Mouse (Mus musculus) erythroblast, embryonic 14.5 days (primary cell): ENCODE measurements around the gene Gm15446. TPM values are rescaled to one million over a fixed set of nuclear protein-coding genes. Genes with fewer than 3 reads are reported as not detected.
A peak's percentile ranks its signal among the peaks of the same experiment; 100 is the strongest.
"Not testable (repeated sequence)": the region's sequence is repeated elsewhere in the genome, so short reads cannot be mapped to it uniquely, and the experiment has no call there.

Experiments used
- H3K27me3 ChIP-seq: 2 replicates; pipeline ENCODE4 v1.6.1; 2012; ENCODE audit warnings: inconsistent platforms; ENCODE audit not compliant: control insufficient read depth
- H3K36me3 ChIP-seq: 2 replicates; pipeline ENCODE4 v1.6.1; 2012; ENCODE audit warnings: mild to moderate bottlenecking, inconsistent platforms; ENCODE audit not compliant: control insufficient read depth
- H3K4me1 ChIP-seq: 2 replicates; pipeline ENCODE4 v1.6.1; 2012; ENCODE audit warnings: inconsistent platforms; ENCODE audit not compliant: control insufficient read depth
- H3K4me3 ChIP-seq: replicated peaks from 2 replicates; pipeline ENCODE3; 2012; ENCODE audit warnings: moderate library complexity, mild to moderate bottlenecking, inconsistent platforms
- H3K9me3 ChIP-seq: 2 replicates; pipeline ENCODE4 v1.6.1; 2012; ENCODE audit warnings: low read length, inconsistent platforms, mixed read lengths; ENCODE audit not compliant: control insufficient read depth
- GATA1 ChIP-seq: IDR thresholded peaks from 2 replicates; pipeline ENCODE4 v1.6.1; 2012; ENCODE audit warnings: low read length, inconsistent platforms, mixed read lengths
- TAL1 ChIP-seq: IDR thresholded peaks from 3 replicates; pipeline ENCODE4 v1.6.1; 2012; ENCODE audit warnings: low read length, inconsistent platforms, mixed read lengths
- polyA plus RNA-seq: library from polyadenylated mRNA; stranded (reverse); fragments of >175 nt; gene quantifications from 2 replicates; pipeline ENCODE4 v1.2.3, GENCODE M21; 2012

The Gm15446 gene
- polyA plus RNA-seq = not detected in 2 replicates

DNA sequence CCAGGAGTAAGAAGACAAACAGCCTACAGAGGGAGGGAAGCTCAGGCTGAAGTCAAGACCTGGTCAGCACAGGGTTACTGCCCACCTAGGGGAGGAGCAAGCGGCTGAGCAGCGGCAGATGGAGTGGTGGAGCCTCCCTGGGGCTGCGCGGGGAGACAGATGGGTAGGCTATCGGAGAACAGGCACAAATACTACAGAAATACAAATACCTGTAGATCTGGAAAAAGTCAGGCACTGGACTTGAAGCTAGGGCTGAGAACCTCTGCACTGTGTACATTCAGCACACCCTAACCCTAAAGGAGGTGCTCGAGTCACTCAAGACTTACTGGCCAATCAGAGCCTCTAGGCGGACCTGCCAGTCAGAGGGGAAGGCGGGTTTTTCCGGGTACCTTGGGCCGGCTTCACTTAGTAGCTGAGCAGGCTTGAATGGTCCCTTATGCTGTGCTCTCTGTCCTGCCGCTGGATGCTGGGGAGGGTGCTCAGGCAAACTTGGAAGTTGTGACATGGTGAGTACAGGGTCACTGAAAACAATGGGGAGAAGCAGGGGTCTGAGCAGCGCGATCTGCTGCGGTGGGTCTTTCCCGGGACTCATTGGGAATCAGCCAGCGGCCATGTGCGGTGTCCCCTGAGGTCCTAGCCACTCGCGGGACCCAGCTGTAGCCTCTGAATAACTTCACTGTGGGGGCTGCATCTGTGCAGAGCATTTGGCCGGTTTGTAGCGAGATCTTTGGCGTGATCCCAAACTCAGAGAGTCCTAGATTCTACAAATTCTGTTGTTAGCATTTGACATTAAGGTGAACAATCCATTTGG, at the start of gene Gm15446:
Gene Gm15446, plus strand, starts transcription at position 140 of the 811 bp plus-strand sequence.
- not testable (repeated sequence) for H3K9me3 ChIP-seq, H3K36me3 ChIP-seq, H3K27me3 ChIP-seq, H3K4me1 ChIP-seq
- H3K4me3 ChIP-seq = peak within 1 kb of the TSS; percentile 60

DNA sequence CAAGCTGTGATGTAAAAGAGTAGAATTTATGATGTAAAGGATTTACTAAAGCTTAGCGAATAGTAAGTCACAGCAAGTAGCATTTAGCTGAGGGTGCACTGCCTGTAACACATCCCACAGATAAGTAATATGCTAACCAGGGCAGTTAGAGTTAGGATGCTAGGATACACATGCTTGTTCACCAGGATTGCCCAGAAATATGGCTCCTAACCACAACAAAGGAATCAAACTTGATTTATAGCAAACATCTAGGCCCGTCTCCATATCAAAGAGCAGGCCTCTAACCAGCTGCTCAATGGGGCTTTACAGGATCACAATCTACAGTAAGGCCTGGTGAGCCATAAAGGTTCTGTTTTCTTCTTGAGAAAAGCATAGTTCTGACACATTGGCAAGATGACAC, 929 bp downstream of the Gm15446 start:
- not testable (repeated sequence) for H3K27me3 ChIP-seq, H3K9me3 ChIP-seq, H3K4me1 ChIP-seq, H3K36me3 ChIP-seq
- H3K4me3 ChIP-seq = peak overlapping the region; percentile 47

DNA sequence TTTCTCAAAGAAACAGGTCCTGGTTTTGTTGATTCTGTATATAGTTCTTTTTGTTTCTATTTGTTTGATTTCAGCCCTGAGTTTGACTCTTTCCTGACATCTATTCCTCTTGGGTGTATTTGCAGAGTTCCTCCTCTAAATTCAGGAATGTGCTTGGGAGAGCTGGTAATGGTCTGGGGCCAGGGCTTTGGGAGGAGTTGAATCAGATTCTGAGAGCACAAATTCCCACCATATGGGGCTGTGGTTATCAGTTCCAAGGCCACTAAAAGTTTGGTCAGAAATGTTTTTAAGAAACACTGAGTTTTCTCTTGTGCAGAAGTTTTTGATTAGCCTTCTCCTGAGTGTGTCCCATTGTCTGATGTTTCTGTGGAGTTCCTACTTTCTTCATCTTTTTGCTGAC, 1.7 kb downstream of the Gm15446 start:
- Histone ChIP-seq H3K4me1 (peaks cover 7% of the 10 kb centered on the region), H3K27me3 (no peaks in the 10 kb centered on the region), H3K9me3 (no peaks in the 10 kb centered on the region), H3K4me3 (no peak overlapping the region), H3K36me3 (no peaks in the 10 kb centered on the region)
- TF ChIP-seq GATA1 (no peak), TAL1 (no peak)

DNA sequence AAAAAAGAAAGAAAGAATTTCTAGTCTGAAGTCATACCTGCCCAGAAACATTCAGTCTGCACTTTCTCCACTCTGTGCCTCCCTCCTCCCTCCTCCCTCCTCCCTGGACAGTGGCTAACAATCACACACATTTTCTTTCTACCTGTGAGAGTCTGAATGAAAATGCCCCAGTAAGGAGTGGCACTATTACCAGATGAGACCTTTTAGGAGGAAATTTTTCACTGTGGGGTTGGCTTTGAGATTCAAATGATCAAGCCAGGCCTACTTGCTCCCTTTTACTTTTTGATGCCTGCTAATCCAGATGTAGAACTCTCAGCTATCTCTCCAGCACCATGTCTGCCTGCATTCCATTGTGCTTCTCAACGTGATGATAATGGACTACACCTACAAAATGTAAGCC, 27.1 kb downstream of the Gm15446 start:
- Histone ChIP-seq H3K27me3 (no peaks in the 10 kb centered on the region), H3K9me3 (peaks cover 6% of the 10 kb centered on the region; the same call in 1 of the 2 replicates), H3K36me3 (no peaks in the 10 kb centered on the region), H3K4me1 (no peaks in the 10 kb centered on the region), H3K4me3 (no peak overlapping the region)
- no peak for TF ChIP-seq GATA1

DNA sequence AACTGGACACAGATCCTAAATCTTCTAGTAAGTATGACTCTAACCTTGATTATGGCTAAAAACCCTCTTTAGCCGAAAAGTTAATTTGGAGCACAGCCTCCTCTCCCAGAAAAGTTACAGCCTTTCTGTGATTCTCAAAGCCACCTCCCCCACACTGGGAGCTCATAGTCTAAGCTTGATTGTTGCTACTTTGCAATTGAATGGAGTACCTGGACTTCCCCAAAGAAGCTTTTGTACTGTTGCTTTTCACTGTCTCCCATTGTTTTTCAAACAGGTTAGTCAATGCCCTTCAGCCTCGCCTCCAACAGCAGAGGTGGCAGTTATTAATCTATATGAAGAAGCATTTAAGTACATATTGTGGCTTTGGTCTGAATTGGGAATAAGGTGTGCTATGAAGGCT, 57.5 kb downstream of the Gm15446 start:
- H3K36me3 ChIP-seq, H3K4me1 ChIP-seq, H3K27me3 ChIP-seq, H3K4me3 ChIP-seq, H3K9me3 ChIP-seq: not testable (repeated sequence)

Other genes with a start within 250 kb of the Gm15446 start
- not detected in 2 replicates for gene 5430403G16Rik, start 232.4 kb upstream of the Gm15446 start, polyA plus RNA-seq
- gene 4930522L14Rik, start 171.5 kb upstream of the Gm15446 start, polyA plus RNA-seq = not detected in 2 replicates
- 0.07 TPM in 1 of 2 replicates, not detected in the other for gene Zfp932, start 73.1 kb downstream of the Gm15446 start, polyA plus RNA-seq
- gene Gm17655, start 149.1 kb downstream of the Gm15446 start, polyA plus RNA-seq = not detected in 2 replicates
- gene Gm35315, start 171.0 kb downstream of the Gm15446 start, polyA plus RNA-seq = 0.02 TPM in 1 of 2 replicates, not detected in the other
- gene Plcxd1, start 176.6 kb downstream of the Gm15446 start, polyA plus RNA-seq = 0.03 TPM in 1 of 2 replicates, not detected in the other
- 2.2 and 2.8 TPM in 2 replicates for gene Gtpbp6, start 184.8 kb downstream of the Gm15446 start, polyA plus RNA-seq
- 0.01 and 0.02 TPM in 2 replicates for gene Zfp605, start 186.7 kb downstream of the Gm15446 start, polyA plus RNA-seq
- 2.5 and 4.0 TPM in 2 replicates for gene Chfr, start 212.4 kb downstream of the Gm15446 start, polyA plus RNA-seq